Mouse (Mus musculus): ENCODE measurements at regions not wholly inside any gene's neighbourhood (a gene's known extent, or its start where the extent isn't known, plus 50 kb on each side); places are given as distances from the start of the nearest gene placed in this dataset.

- DNase-seq (ENCODE audit: low read depth, low spot score): peak; percentile 45
These were observed 355.0 kb upstream of the Cblb start for GRCm38 (mm10) chr16:51675988-51676387.

GRCm38 (mm10) chr16:51690861-51691260 is 340.2 kb upstream of the Cblb start:
- peak; percentile 90 for DNase-seq (ENCODE audit: low read depth, low spot score)

DNA sequence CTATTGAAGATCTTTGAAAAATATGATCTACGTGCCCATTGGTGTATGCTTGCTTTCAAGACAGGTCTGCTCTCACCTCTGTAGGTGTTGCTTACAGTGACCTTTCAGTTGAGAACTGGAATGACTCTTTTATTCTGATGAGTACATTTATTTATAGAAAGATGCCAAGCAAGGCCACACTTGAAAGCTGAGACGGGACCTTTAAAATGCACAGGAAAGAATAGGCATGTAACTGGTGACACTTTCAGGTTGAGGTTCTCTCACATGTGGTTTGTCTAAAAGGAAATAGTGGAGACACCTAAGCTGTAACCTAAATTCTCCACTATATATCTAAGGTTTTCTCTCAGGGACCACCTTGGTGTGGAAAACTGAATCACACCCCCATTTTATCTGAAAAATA is 326.0 kb upstream of the Cblb start:
- DNase-seq (ENCODE audit: low read depth, low spot score): peak; percentile 76

DNA sequence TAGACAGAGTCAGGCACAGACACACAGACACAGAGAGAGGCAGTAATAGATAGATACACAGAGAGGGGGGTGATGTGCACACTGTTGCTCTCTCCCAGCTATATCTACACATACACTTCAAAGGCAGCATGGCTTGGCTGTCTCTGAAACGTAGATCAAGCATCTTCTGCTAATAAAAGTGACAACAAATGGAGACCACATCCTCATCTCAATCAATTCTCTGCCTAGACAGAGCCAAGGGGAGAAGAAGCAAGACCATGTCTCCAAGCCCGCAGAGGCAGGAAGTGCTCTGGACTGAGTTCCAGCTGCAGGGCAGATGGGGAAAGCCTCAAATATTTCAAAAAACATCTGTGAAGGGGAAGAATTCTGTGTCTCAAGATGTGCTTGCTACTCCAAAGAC is 312.3 kb upstream of the Cblb start:
- peak; percentile 27 for DNase-seq (ENCODE audit: low read depth, low spot score)

GRCm38 (mm10) chr16:51719637-51720036 is 311.4 kb upstream of the Cblb start:
- peak; percentile 47 for DNase-seq (ENCODE audit: low read depth, low spot score)

- DNase-seq (ENCODE audit: low read depth, low spot score): no peak
These were observed 308.3 kb upstream of the Cblb start for GRCm38 (mm10) chr16:51722682-51723081.

GRCm38 (mm10) chr16:51741875-51742274 is 289.1 kb upstream of the Cblb start:
- no peak for DNase-seq (ENCODE audit: low read depth, low spot score)

GRCm38 (mm10) chr16:51751878-51752277 is 279.1 kb upstream of the Cblb start:
- no peak for DNase-seq (ENCODE audit: low read depth, low spot score)

- no peak for DNase-seq (ENCODE audit: low read depth, low spot score)
These were observed 272.4 kb upstream of the Cblb start for GRCm38 (mm10) chr16:51758361-51759227.

DNA sequence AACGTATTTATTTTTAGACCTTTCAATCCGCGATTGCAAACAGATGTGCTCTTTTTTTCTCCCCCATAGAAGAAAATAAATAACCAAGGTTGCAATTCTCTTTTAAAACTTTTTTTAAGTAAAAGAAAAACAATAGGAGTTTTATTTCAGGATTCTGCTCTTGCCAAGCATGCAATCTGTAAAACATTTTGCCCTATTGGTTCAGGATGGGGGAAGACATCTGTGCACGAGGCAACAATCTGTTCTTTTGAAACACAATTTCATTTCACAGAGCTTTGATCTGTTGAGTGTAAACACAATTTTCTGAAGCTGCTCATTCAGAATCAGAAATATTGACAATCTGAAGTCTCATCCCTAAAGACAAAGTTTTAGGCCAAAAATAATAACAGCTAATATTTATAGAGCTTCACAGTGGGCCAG is 271.8 kb upstream of the Cblb start:
- DNase-seq (ENCODE audit: low read depth, low spot score): no peak

DNA sequence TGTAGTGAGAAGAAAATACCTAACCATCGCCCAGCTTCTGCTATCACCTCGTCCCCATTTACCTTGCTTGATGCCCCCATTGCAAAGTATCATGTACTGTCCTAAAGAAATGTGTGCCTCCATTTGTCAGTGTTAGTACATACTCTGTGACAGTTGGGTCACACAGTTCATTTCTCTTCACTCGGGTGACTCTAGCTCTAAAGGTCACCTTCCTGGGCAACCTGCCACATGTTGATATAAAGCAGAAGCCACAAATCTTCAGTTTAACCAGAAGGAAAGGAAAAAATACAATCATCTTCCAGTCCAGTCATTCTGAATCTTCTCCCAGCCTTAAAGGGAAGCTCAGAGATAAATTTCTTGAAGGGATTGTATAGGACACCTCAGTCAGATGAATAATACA is 263.5 kb upstream of the Cblb start:
- no peak for DNase-seq (ENCODE audit: low read depth, low spot score)

- no peak for DNase-seq (ENCODE audit: low read depth, low spot score)
These were observed 252.1 kb upstream of the Cblb start for GRCm38 (mm10) chr16:51778920-51779319.

GRCm38 (mm10) chr16:51795003-51795402 is 236.0 kb upstream of the Cblb start:
- DNase-seq (ENCODE audit: low read depth, low spot score): no peak

GRCm38 (mm10) chr16:51807323-51807722 is 223.7 kb upstream of the Cblb start:
- peak; percentile 79 for DNase-seq (ENCODE audit: low read depth, low spot score)

DNA sequence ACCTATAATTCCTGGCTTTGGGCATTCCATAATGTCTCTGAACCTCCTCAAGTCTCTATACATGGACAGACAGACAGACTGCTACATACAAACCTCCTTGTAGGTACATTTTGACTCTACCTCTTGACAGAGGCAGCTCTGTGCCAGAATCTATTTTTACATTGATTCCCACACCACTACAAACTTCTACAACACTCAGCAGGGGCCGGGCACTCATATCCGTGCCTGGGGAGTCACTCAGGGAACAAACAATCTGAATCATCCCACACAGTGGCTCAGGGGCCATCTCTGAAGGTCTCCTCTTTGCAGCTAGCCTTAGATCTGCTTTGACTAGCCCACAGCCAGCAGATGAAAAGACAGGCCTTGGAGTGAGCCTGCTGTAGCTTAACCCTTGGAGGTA is 221.9 kb upstream of the Cblb start:
- DNase-seq (ENCODE audit: low read depth, low spot score): no peak

DNA sequence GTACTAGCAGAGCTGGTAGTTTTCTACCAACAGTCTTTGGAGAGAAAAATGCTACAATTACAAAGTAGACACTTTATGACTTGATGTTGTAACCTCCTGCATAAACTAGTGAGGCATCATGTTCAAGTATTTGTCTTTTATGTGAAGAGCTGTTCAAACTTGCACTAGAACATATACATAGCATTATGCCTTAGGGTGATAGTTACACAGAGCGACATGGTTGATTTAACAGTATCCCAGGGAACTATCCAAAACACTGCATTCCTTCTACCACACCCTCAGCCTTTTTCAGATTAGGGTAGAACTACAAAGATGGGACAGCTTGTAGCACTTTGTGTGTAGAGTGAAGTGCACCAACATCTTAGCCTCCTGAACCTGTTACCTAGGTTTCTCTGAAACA is 220.0 kb upstream of the Cblb start:
- DNase-seq (ENCODE audit: low read depth, low spot score): no peak

GRCm38 (mm10) chr16:51842770-51843169 is 188.3 kb upstream of the Cblb start:
- DNase-seq (ENCODE audit: low read depth, low spot score): no peak

- DNase-seq (ENCODE audit: low read depth, low spot score): no peak
These were observed 185.5 kb upstream of the Cblb start for GRCm38 (mm10) chr16:51845539-51845938.

DNA sequence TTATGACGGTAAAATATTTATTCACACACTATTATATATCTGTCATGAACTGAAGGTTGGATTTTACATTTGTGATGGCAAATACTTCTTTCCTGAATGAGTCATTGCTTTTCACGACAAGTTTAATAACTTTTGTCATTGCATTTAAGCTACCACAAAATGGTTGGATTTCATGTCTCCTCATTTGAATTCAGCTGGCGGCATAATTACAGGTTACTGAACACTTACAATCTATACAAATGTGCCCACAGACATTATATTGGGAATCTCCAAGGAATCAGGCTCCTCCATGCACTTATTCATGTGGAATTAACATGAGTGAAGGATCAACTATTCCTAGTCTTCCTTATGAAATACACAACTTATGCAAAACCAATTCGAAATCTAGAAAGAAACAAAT is 150.3 kb upstream of the Cblb start:
- DNase-seq (ENCODE audit: low read depth, low spot score): no peak

DNA sequence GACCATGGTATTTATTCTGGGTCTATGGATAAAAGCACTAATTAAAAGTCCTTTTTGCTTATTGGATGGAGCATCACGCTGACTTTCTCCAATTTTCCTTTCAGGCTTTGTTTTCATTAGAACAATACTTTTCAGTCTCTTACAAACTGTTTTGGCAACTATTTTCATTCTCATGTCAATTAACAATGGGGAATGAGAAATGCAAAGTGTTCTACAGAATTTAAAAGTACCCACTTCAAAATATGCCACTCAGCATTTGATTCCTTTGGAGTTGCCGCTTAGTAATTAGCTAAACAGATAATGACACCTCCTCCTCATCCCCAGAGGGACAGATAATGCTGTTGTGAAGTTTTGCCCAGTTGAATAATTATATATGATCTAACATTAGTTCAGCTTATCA is 149.9 kb upstream of the Cblb start:
- no peak for DNase-seq (ENCODE audit: low read depth, low spot score)

DNA sequence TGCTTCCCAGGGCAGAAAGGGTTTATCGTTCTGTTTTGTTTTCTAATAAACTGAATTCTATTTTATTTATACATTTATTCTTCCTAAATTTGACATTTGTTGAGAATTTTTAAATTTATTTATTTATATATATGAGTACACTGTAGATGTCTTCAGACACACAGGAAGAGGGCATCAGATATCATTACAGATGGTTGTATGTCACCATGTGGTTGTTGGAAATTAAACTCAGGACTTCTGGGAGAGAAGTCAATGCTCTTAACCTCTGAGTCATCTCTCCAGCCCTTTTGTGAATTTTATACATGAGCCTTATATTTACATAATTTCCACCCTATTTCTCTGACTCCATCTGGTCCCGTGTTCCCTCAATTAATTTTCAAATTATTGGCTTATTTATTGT is 147.2 kb upstream of the Cblb start:
- DNase-seq (ENCODE audit: low read depth, low spot score): no peak

- no peak for DNase-seq (ENCODE audit: low read depth, low spot score)
These were observed 143.5 kb upstream of the Cblb start for GRCm38 (mm10) chr16:51887496-51887895.

DNA sequence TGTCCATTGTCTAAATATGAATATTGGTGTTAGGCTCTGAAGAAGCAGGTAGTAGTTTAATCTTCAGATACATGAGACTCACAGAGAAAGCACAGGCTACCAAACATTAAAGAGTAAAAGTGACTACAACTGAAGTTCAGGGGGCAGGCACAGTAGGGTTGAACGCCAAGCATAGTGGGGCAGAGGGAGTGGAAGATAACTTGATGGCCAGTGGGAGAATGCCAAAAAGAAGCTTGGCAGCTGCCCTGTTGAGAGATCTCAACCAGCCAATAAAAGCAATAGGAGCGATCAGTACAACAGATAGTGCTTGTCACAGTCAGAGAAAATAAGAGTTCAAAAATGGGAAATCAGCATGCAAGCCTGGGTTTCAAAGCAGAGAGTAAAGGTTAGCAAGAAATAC is 125.4 kb upstream of the Cblb start:
- DNase-seq (ENCODE audit: low read depth, low spot score): no peak

DNA sequence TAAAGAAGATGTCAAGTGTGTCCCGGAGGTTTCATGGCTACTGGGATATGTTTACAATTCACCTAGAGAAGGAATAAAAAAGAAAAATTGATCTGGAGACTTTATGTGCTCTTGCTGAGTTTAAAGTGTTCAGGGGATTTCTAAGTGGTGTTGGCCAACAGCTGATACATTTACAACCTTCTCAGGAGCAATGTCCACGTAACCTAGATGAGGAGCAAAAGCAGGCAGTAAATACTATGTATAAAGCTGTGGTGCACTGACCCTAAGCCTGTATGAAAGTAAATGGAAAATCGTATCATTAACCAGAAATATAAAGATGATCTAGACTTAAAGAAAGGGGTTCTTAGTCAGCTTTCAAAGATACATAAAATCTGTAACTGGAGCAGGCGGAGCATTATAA is 124.3 kb upstream of the Cblb start:
- no peak for DNase-seq (ENCODE audit: low read depth, low spot score)
